Comparison of ENCODE assay signal across 31 mouse cellular contexts in genomic region chr13:46786836-46787235, GRCm38 (mm10).
"Had no signal": no experiment of that assay in that cellular context is flagged by ENCODE, and none has a peak within 500 bp of the region (broad histone marks: within the 10 kb centered on the region; RNA-seq: fewer than 3 reads in every experiment).

No protein-coding gene starts in this region.

- H3K36me3 ChIP-seq: midbrain, embryonic 15.5 days had no signal

- H3K9me3 ChIP-seq: limb, embryonic 10.5 days; limb, embryonic 12.5 days; limb, embryonic 13.5 days; limb, embryonic 15.5 days; liver, embryonic 12.5 days; liver, embryonic 13.5 days; liver, embryonic 15.5 days; lung, embryonic 15.5 days; midbrain, embryonic 10.5 days; midbrain, embryonic 12.5 days; midbrain, embryonic 13.5 days; midbrain, embryonic 15.5 days had no signal

- ATAC-seq: liver, embryonic 12.5 days; liver, postnatal 0 days; lung, postnatal 0 days; midbrain, embryonic 13.5 days; midbrain, embryonic 15.5 days; midbrain, embryonic 16.5 days had no signal

- H3K4me1 ChIP-seq: limb, embryonic 12.5 days; limb, embryonic 15.5 days; liver, embryonic 12.5 days; liver, embryonic 13.5 days; liver, embryonic 15.5 days; lung, embryonic 15.5 days; midbrain, embryonic 10.5 days; midbrain, embryonic 12.5 days; midbrain, embryonic 13.5 days; midbrain, embryonic 15.5 days had no signal

- H3K9ac ChIP-seq: limb, embryonic 12.5 days; limb, embryonic 13.5 days; limb, embryonic 15.5 days; liver, embryonic 12.5 days; liver, embryonic 13.5 days; liver, embryonic 14.5 days; liver, embryonic 15.5 days; liver, postnatal 0 days; lung, embryonic 14.5 days; lung, embryonic 15.5 days; midbrain, embryonic 12.5 days; midbrain, embryonic 13.5 days; midbrain, embryonic 15.5 days had no signal

- H3K4me2 ChIP-seq: limb, embryonic 12.5 days; limb, embryonic 13.5 days; limb, embryonic 15.5 days; liver, embryonic 12.5 days; liver, embryonic 13.5 days; liver, embryonic 15.5 days; lung, embryonic 14.5 days; lung, embryonic 15.5 days; midbrain, embryonic 11.5 days; midbrain, embryonic 12.5 days; midbrain, embryonic 13.5 days; midbrain, embryonic 15.5 days had no signal

- H3K27me3 ChIP-seq: limb, embryonic 12.5 days; limb, embryonic 13.5 days; limb, embryonic 15.5 days; liver, embryonic 12.5 days; liver, embryonic 13.5 days; liver, embryonic 15.5 days; lung, embryonic 15.5 days; megakaryocyte, embryonic 14.5 days; midbrain, embryonic 12.5 days; midbrain, embryonic 13.5 days; midbrain, embryonic 15.5 days had no signal

- H3K4me3 ChIP-seq: left cerebral cortex, adult 2 months; limb, embryonic 10.5 days; limb, embryonic 12.5 days; limb, embryonic 13.5 days; limb, embryonic 15.5 days; liver, embryonic 12.5 days; liver, embryonic 13.5 days; liver, embryonic 15.5 days; lung, embryonic 15.5 days; midbrain, embryonic 10.5 days; midbrain, embryonic 12.5 days; midbrain, embryonic 13.5 days; midbrain, embryonic 15.5 days; myocyte had no signal

- H3K27ac ChIP-seq: left cerebral cortex, adult 2 months; limb, embryonic 10.5 days; limb, embryonic 12.5 days; limb, embryonic 13.5 days; limb, embryonic 15.5 days; liver, embryonic 12.5 days; liver, embryonic 13.5 days; liver, embryonic 14.5 days; liver, embryonic 15.5 days; lung, embryonic 15.5 days; macrophage; midbrain, embryonic 10.5 days; midbrain, embryonic 12.5 days; midbrain, embryonic 13.5 days; midbrain, embryonic 15.5 days had no signal

- DNase-seq: left cerebral cortex, postnatal 4 days; liver; liver, embryonic 13.5 days; liver, postnatal 0 days; lung, adult 18-20 months; lung, adult 2 months; lung, embryonic 14.5 days; lung, postnatal 10 days; lung, postnatal 14 days; lung, postnatal 36 days; lung, postnatal 4 days; midbrain, embryonic 14.5 days had no signal
